In genomic region chr6:122570695-122571616, GRCm38 (mm10) we compare ENCODE assay signal across 14 mouse cellular contexts. TPM values are rescaled to one million over a fixed set of nuclear protein-coding genes. Genes with fewer than 3 reads are reported as not detected.
DNase-seq lines count a peak whose midpoint lies in the region; ATAC-seq and TF ChIP-seq lines count a peak whose summit lies in the region.
"Had no signal": no experiment of that assay in that cellular context is flagged by ENCODE, and none has a peak within 500 bp of the region (broad histone marks: within the 10 kb centered on the region; RNA-seq: fewer than 3 reads in every experiment).

No protein-coding gene starts in this region.

- DNase-seq in liver, adult 2 months (ENCODE audit: extremely low read depth, low read depth, low spot score): peak; percentile 90
- DNase-seq in liver (no peak), MEL (ENCODE audit: low read depth, low spot score) (peak; percentile 80)
- DNase-seq in right cerebral cortex, postnatal 10 days (ENCODE audit: low spot score in 2 of 2): no peak
- no peak for DNase-seq in thymus, postnatal 25 days
- DNase-seq: cerebellum, adult 11 months; gastrocnemius, postnatal 36 days had no signal

- H3K36me3 ChIP-seq in liver, adult 2 months (ENCODE audit: control insufficient read depth, insufficient read depth, low read length): no peaks in the 10 kb centered on the region
- H3K36me3 ChIP-seq in MEL (ENCODE audit: control insufficient read depth in 1 of 2, insufficient read depth in 2 of 2, low read length in 2 of 2): peaks cover 0 to 25% of the 10 kb centered on the region in 2 experiments; a peak in 2 of 4 replicates
- no peaks in the 10 kb centered on the region for H3K36me3 ChIP-seq in myocyte (ENCODE audit: control insufficient read depth, insufficient read depth)
- no peaks in the 10 kb centered on the region for H3K36me3 ChIP-seq in neural tube, embryonic 15.5 days
- H3K36me3 ChIP-seq: embryonic facial prominence, embryonic 15.5 days had no signal

- no peaks in the 10 kb centered on the region for H3K9me3 ChIP-seq in MEL (replicated peaks; ENCODE audit: insufficient read depth, low read length)
- no peaks in the 10 kb centered on the region for H3K9me3 ChIP-seq in neural tube, embryonic 15.5 days (replicated peaks)
- H3K9me3 ChIP-seq: embryonic facial prominence, embryonic 15.5 days had no signal

- H3K4me1 ChIP-seq in liver, adult 2 months (ENCODE audit: control insufficient read depth, insufficient read depth, low read length): peaks cover 4% of the 10 kb centered on the region
- peaks cover 21 to 28% of the 10 kb centered on the region in 2 experiments for H3K4me1 ChIP-seq in MEL (ENCODE audit: control insufficient read depth in 1 of 2, insufficient read depth in 2 of 2, low read length in 2 of 2)
- no peaks in the 10 kb centered on the region for H3K4me1 ChIP-seq in neural tube, embryonic 15.5 days
- H3K4me1 ChIP-seq: embryonic facial prominence, embryonic 15.5 days had no signal

- peak overlapping the region; percentile 55; the same call in 1 of the 2 replicates for H3K27ac ChIP-seq in liver, adult 2 months (replicated peaks; ENCODE audit: insufficient read depth, low read depth, low read length)
- peak overlapping the region; percentile 69 for H3K27ac ChIP-seq in MEL (ENCODE audit: control insufficient read depth, low read depth, low read length)
- no peak overlapping the region for H3K27ac ChIP-seq in neural tube, embryonic 15.5 days (replicated peaks)
- H3K27ac ChIP-seq: embryonic facial prominence, embryonic 15.5 days; hindbrain, postnatal 0 days had no signal

- TF ChIP-seq EP300 in MEL (IDR thresholded peaks at IDR 0.05; ENCODE audit: low read depth in 1 of 2, low read length in 2 of 2): peak; percentile 81 to 84

- H3K9ac ChIP-seq in liver, adult 2 months (ENCODE audit: low read depth, low read length): no peak overlapping the region
- H3K9ac ChIP-seq in MEL (ENCODE audit: control insufficient read depth, low read depth, low read length, poor library complexity, severe bottlenecking): peak overlapping the region; percentile 8
- H3K9ac ChIP-seq in neural tube, embryonic 15.5 days (replicated peaks): no peak overlapping the region
- H3K9ac ChIP-seq: embryonic facial prominence, embryonic 15.5 days had no signal

- 27% methylated on average over 8 of the region's 8 CpGs for WGBS in liver, adult 2 months
- WGBS in neural tube, embryonic 15.5 days: 80% methylated on average over 8 of the region's 8 CpGs

- no peak for TF ChIP-seq CTCF in liver, adult 2 months (IDR thresholded peaks at IDR 0.05; ENCODE audit: low read depth, low read length)
- no peak for TF ChIP-seq CTCF in MEL (IDR thresholded peaks at IDR 0.05 in 2 of 3, conservative IDR thresholded peaks at IDR 0.05 in 1 of 3; ENCODE audit: control insufficient read depth in 1 of 3, insufficient read depth in 1 of 3, low read depth in 2 of 3, low read length in 3 of 3, poor library complexity in 1 of 3, severe bottlenecking in 1 of 3)

- TF ChIP-seq POLR2A in liver, adult 2 months (IDR thresholded peaks at IDR 0.05; ENCODE audit: extremely low read depth, insufficient read depth, low read length): no peak
- TF ChIP-seq POLR2A in MEL (IDR thresholded peaks at IDR 0.05; ENCODE audit: control insufficient read depth in 1 of 2, insufficient read depth in 1 of 2, low read depth in 1 of 2, low read length in 2 of 2, poor library complexity in 1 of 2) (no peak), myocyte (IDR thresholded peaks at IDR 0.05; ENCODE audit: insufficient read length, low read depth) (no peak)

- no peaks in the 10 kb centered on the region for H3K27me3 ChIP-seq in liver, adult 2 months (ENCODE audit: control insufficient read depth, insufficient read depth, low read length)
- H3K27me3 ChIP-seq in MEL (ENCODE audit: control insufficient read depth in 1 of 2, insufficient read depth in 2 of 2, low read length in 2 of 2) (no peaks in the 10 kb centered on the region), myocyte (ENCODE audit: control insufficient read depth, insufficient read depth, insufficient read length) (no peaks in the 10 kb centered on the region)
- no peaks in the 10 kb centered on the region for H3K27me3 ChIP-seq in neural tube, embryonic 15.5 days (replicated peaks)
- H3K27me3 ChIP-seq: embryonic facial prominence, embryonic 15.5 days had no signal

- peak; percentile 67 to 72; a peak in 3 of 4 replicates for ATAC-seq in hematopoietic stem cell, adult 5-6 weeks (replicated peaks in 1 of 2; ENCODE audit: insufficient read depth in 1 of 2, low FRiP score in 2 of 2, low TSS enrichment in 1 of 2, low read depth in 1 of 2, poor library complexity in 2 of 2, severe bottlenecking in 2 of 2)
- ATAC-seq in neural tube, embryonic 15.5 days (ENCODE audit: low FRiP score): no peak

- no peak overlapping the region for H3ac ChIP-seq in myocyte (ENCODE audit: control insufficient read depth, insufficient read length)

- no peak overlapping the region for H3K4me2 ChIP-seq in myocyte (ENCODE audit: low read depth)
- no peak overlapping the region for H3K4me2 ChIP-seq in neural tube, embryonic 15.5 days
- H3K4me2 ChIP-seq: embryonic facial prominence, embryonic 15.5 days had no signal

- no peak overlapping the region for H3K4me3 ChIP-seq in liver, adult 2 months (ENCODE audit: insufficient read depth, low read depth, low read length)
- H3K4me3 ChIP-seq in MEL (ENCODE audit: control insufficient read depth in 1 of 2, insufficient read depth in 1 of 2, low read depth in 2 of 2, low read length in 2 of 2) (peak overlapping the region; percentile 10 to 13; a peak in 3 of 4 replicates), myocyte (no peak overlapping the region)
- no peak overlapping the region for H3K4me3 ChIP-seq in neural tube, embryonic 15.5 days (replicated peaks)
- H3K4me3 ChIP-seq: embryonic facial prominence, embryonic 15.5 days had no signal

- no peaks in the 10 kb centered on the region for H3K79me2 ChIP-seq in liver, adult 2 months (ENCODE audit: control insufficient read depth, insufficient read depth, low read length)
- H3K79me2 ChIP-seq in MEL (ENCODE audit: control insufficient read depth, insufficient read depth, low read length, poor library complexity): no peaks in the 10 kb centered on the region
- no peaks in the 10 kb centered on the region for H3K79me2 ChIP-seq in myocyte (ENCODE audit: control insufficient read depth, insufficient read depth)

- no peak for TF ChIP-seq RAD21 in MEL (IDR thresholded peaks at IDR 0.05; ENCODE audit: low read depth, low read length)

TF ChIP-seq in MEL, 35 proteins besides CTCF, POLR2A, EP300 and RAD21 (continues in another document):
- TF ChIP-seq ETS1 (IDR thresholded peaks at IDR 0.05; ENCODE audit: low read depth, low read length): peak; percentile 80
- no peak for TF ChIP-seq E2F4 (IDR thresholded peaks at IDR 0.05; ENCODE audit: borderline replicate concordance, low read depth, low read length)
- TF ChIP-seq POLR2AphosphoS5 (IDR thresholded peaks at IDR 0.05; ENCODE audit: borderline replicate concordance, low read depth, low read length): no peak
- peak; percentile 20; the same call in 1 of the 2 replicates for TF ChIP-seq SIN3A (IDR thresholded peaks at IDR 0.05; ENCODE audit: low read length)

TF ChIP-seq in myocyte, 11 proteins besides CTCF, POLR2A, EP300 and RAD21:
- peak; percentile 11; the same call in 1 of the 2 replicates for TF ChIP-seq CEBPB (IDR thresholded peaks at IDR 0.05; ENCODE audit: insufficient read depth, poor library complexity, severe bottlenecking)
- TF ChIP-seq SRF (IDR thresholded peaks at IDR 0.05; ENCODE audit: control insufficient read depth, insufficient read length, low read depth): no peak
- TF ChIP-seq E2F4 (IDR thresholded peaks at IDR 0.05; ENCODE audit: insufficient read depth): no peak

RNA-seq across cellular contexts. Expression of gene Aicda, which starts 17.4 kb away (rescaled TPM):
- total RNA-seq in liver, adult 2 months (2014; rRNA removed): 0.07 TPM in 1 of 2 replicates, not detected in the other
- not detected in 2 replicates for polyA plus RNA-seq in liver, adult 2 months (2012; rRNA removed)
- 0.13 TPM in 1 of 2 replicates, not detected in the other for total RNA-seq in MEL (2012; rRNA removed)
- under 1 TPM in 1 of 2 experiments, not detected in 1; 0.03 TPM for polyA plus RNA-seq in MEL (2012; ENCODE audit: insufficient read depth in 1 of 2, insufficient read length in 2 of 2, low read depth in 1 of 2, low replicate concordance in 2 of 2, missing spikeins in 1 of 2)
- total RNA-seq in hematopoietic stem cell, adult 5-6 weeks (2017): not detected in 2 replicates
- polyA plus RNA-seq in myocyte (2012; fragmentation: generic; extraction: Trizol): not detected
- 0.51 and 0.54 TPM in 2 replicates for polyA plus RNA-seq in neural tube, embryonic 15.5 days (2015; fragmentation: Nextera tagmentation; extraction: Ambion mirVana)
- total RNA-seq: gastrocnemius, postnatal 36 days; layer of hippocampus, postnatal 25 days had no signal
- polyA plus RNA-seq: embryonic facial prominence, embryonic 15.5 days; testis, adult 2 months had no signal

RNA-seq across cellular contexts. Expression of gene Apobec1, which starts 31.3 kb away (rescaled TPM):
- total RNA-seq in liver, adult 2 months (2014; rRNA removed): 17.3 and 21.9 TPM in 2 replicates
- polyA plus RNA-seq in liver, adult 2 months (2012; rRNA removed): 16.3 and 18.2 TPM in 2 replicates
- total RNA-seq in MEL (2012; rRNA removed): 4.5 and 4.9 TPM in 2 replicates
- 1 to 10 TPM in 1 of 2 experiments, not detected in 1; 5.8 TPM for polyA plus RNA-seq in MEL (2012; ENCODE audit: insufficient read depth in 1 of 2, insufficient read length in 2 of 2, low read depth in 1 of 2, low replicate concordance in 2 of 2, missing spikeins in 1 of 2)
- total RNA-seq in hematopoietic stem cell, adult 5-6 weeks (2017): 12.1 and 17.4 TPM in 2 replicates
- polyA plus RNA-seq in myocyte (2012; fragmentation: generic; extraction: Trizol): 10.5 TPM
- polyA plus RNA-seq in neural tube, embryonic 15.5 days (2015; fragmentation: Nextera tagmentation; extraction: Ambion mirVana): 1.7 and 2.7 TPM in 2 replicates

RNA-seq across cellular contexts. Expression of gene Gdf3, which starts 38.9 kb away (rescaled TPM):
- total RNA-seq in liver, adult 2 months (2014; rRNA removed): not detected in 2 replicates
- 0.05 TPM in 1 of 2 replicates, not detected in the other for polyA plus RNA-seq in liver, adult 2 months (2012; rRNA removed)
- total RNA-seq in MEL (2012; rRNA removed): 39.6 and 42.8 TPM in 2 replicates
- polyA plus RNA-seq in MEL (2012; ENCODE audit: insufficient read depth in 1 of 2, insufficient read length in 2 of 2, low read depth in 1 of 2, low replicate concordance in 2 of 2, missing spikeins in 1 of 2): 10 to 100 TPM in 1 of 2 experiments, not detected in 1; 50.2 TPM
- total RNA-seq in hematopoietic stem cell, adult 5-6 weeks (2017): 2.2 and 5.4 TPM in 2 replicates
- not detected for polyA plus RNA-seq in myocyte (2012; fragmentation: generic; extraction: Trizol)
- polyA plus RNA-seq in neural tube, embryonic 15.5 days (2015; fragmentation: Nextera tagmentation; extraction: Ambion mirVana): 0.09 TPM in 1 of 2 replicates, not detected in the other
- total RNA-seq: gastrocnemius, postnatal 36 days; layer of hippocampus, postnatal 25 days had no signal

RNA-seq across cellular contexts. Expression of gene Dppa3, which starts 55.3 kb away (rescaled TPM):
- total RNA-seq in liver, adult 2 months (2014; rRNA removed): not detected in 2 replicates
- polyA plus RNA-seq in liver, adult 2 months (2012; rRNA removed): not detected in 2 replicates
- not detected in 2 replicates for total RNA-seq in MEL (2012; rRNA removed)
- polyA plus RNA-seq in MEL (2012; ENCODE audit: insufficient read depth in 1 of 2, insufficient read length in 2 of 2, low read depth in 1 of 2, low replicate concordance in 2 of 2, missing spikeins in 1 of 2) (not detected), myocyte (2012; fragmentation: generic; extraction: Trizol) (not detected)
- not detected in 2 replicates for total RNA-seq in hematopoietic stem cell, adult 5-6 weeks (2017)
- polyA plus RNA-seq in neural tube, embryonic 15.5 days (2015; fragmentation: Nextera tagmentation; extraction: Ambion mirVana): not detected in 2 replicates
- total RNA-seq: gastrocnemius, postnatal 36 days; hindbrain, postnatal 0 days; layer of hippocampus, postnatal 25 days had no signal
- polyA plus RNA-seq: embryonic facial prominence, embryonic 15.5 days; hindbrain, postnatal 0 days had no signal

Comparison
In these comparisons a context has a peak if more than half of its experiments do, and no peak if none do; other contexts are left out.
1. DNase-seq: peak in liver, adult 2 months (single experiment) and MEL (single experiment); none in liver (single experiment), right cerebral cortex, postnatal 10 days (0 of 2) and thymus, postnatal 25 days (single experiment).
2. H3K4me3 ChIP-seq: peak in MEL (2 of 2); none in liver, adult 2 months (single experiment), myocyte (single experiment) and neural tube, embryonic 15.5 days (single experiment).
3. RNA of gene Gdf3, which starts 38.9 kb away (polyA plus RNA-seq): 50.2 TPM in MEL; 0.09 TPM in neural tube, embryonic 15.5 days, 0.05 TPM in liver, adult 2 months and not detected in myocyte (single experiment); every median in the first group is over 10 times any median in the second.